Mouse (Mus musculus) forebrain, embryonic 14.5 days (tissue): ENCODE data around the gene Cbfa2t2. TPM values are rescaled to one million over a fixed set of nuclear protein-coding genes. Genes with fewer than 3 reads are reported as not detected.
A peak's percentile ranks its signal among the peaks of the same experiment; 100 is the strongest.

Experiments
- ATAC-seq: fragments of 200-750 bp; cut with Nextera tagmentation; 2 replicates; pipeline ENCODE4 v1.8.0; 2017; ENCODE audit warnings: mild to moderate bottlenecking, moderate library complexity
- DNase-seq: peaks from one replicate; pipeline ENCODE4 v3.0.0-alpha.2; 2015; ENCODE audit warnings: low spot score
- H3K27ac ChIP-seq: fragments of 300-500 bp; sonication (generic); 2 replicates; pipeline ENCODE4 v1.5.1; 2014; ENCODE audit warnings: low read depth, mild to moderate bottlenecking, control low read depth, low read length, moderate library complexity
- H3K27me3 ChIP-seq: fragments of 300-500 bp; sonication (generic); replicated peaks from 2 replicates; pipeline ENCODE4 v1.6.1; 2014; ENCODE audit warnings: low read length, control low read depth, mixed read lengths; ENCODE audit not compliant: control insufficient read depth, insufficient read depth
- H3K36me3 ChIP-seq: fragments of 300-500 bp; sonication (generic); 2 replicates; pipeline ENCODE4 v1.6.1; 2014; ENCODE audit warnings: low read length, control low read depth; ENCODE audit not compliant: control insufficient read depth, insufficient read depth
- H3K4me1 ChIP-seq: fragments of 300-500 bp; sonication (generic); 2 replicates; pipeline ENCODE4 v1.6.1; 2014; ENCODE audit warnings: antibody characterized with exemption, low read length, control low read depth; ENCODE audit not compliant: control insufficient read depth, insufficient read depth
- H3K4me2 ChIP-seq: fragments of 300-500 bp; sonication (generic); 2 replicates; pipeline ENCODE4 v1.6.1; 2014; ENCODE audit warnings: mild to moderate bottlenecking, control low read depth, low read length
- H3K4me3 ChIP-seq: fragments of 300-500 bp; sonication (generic); 2 replicates; pipeline ENCODE4 v1.5.1; 2014; ENCODE audit warnings: low read depth, low read length, control low read depth
- H3K9ac ChIP-seq: fragments of 300-500 bp; sonication (generic); 2 replicates; pipeline ENCODE4 v1.6.1; 2014; ENCODE audit warnings: mild to moderate bottlenecking, low read length, control low read depth, moderate library complexity
- H3K9me3 ChIP-seq: fragments of 300-500 bp; sonication (generic); replicated peaks from 2 replicates; pipeline ENCODE4 v1.6.1; 2016; ENCODE audit warnings: low read length, control low read depth, mixed read lengths; ENCODE audit not compliant: control insufficient read depth
- WGBS: fragments of 180-500 bp; shearing (Covaris S2); extraction: QIAGEN DNeasy Blood & Tissue Kit; methylation state at CpG from one replicate; pipeline ENCODE4 v1.1.7; 2014; 5-methylcytosine and 5-hydroxymethylcytosine counted together
- polyA plus RNA-seq: library from polyadenylated mRNA; unstranded; fragments of >200 nt; fragmentation: Nextera tagmentation; extraction: Ambion mirVana; gene quantifications from 2 replicates; pipeline ENCODE4 v1.2.1, GENCODE M21; 2014

The Cbfa2t2 gene
- polyA plus RNA-seq, 1 experiment from 2014 or later: 51.9 TPM

DNA sequence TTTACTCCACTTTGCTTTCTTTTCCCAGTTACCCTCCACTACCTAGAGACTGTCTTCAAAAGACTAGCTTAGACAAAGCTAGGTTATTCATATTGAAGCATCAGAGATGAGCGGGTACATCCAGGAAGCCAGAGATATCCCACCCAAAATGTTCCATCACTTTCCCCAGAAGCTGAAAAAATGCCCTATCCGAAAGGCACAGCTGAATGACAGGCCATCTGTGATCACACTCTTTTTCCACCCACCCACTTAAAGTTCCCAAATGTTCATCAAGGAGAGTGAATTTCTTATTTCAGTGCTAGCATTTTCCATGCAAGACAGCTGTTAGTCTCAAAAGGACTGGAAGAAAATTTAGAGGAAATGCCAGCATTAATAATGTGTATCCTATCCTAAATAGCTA is 89.0 kb downstream of the Cbfa2t2 start:
- Histone ChIP-seq H3K9me3 (no peaks in the 10 kb centered on the region), H3K27ac (no peak overlapping the region), H3K4me3 (no peak overlapping the region), H3K4me2 (no peak overlapping the region), H3K36me3 (peaks cover 69% of the 10 kb centered on the region), H3K27me3 (no peaks in the 10 kb centered on the region), H3K9ac (no peak overlapping the region), H3K4me1 (0 out of 2 replicates have a peak, but pooled peaks cover 4% of the 10 kb centered on the region)
- DNase-seq: peak; percentile 39
- 76% methylated on average over 2 of the region's 2 CpGs for WGBS
- ATAC-seq: peak; percentile 12; the same call in 1 of the 2 replicates

DNA sequence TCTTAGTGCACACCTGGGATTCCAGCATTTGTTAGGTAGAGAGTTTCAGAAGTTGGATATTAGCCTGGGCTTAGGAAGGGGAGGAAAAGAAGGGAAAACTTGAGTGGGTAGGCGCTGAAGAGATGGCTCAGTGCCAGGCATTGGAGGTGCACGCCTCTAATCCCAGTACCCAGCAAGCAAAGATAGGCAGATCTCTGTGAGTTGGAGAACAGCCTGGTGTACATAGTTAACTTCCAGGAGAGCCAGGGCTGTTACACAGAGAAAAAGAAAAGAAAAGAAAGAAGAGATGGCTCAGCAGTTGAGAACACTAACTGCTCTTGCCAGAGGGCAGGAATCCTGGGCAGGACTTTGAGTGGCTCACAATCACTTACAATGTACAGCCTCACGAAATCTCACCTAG is 90.2 kb downstream of the Cbfa2t2 start:
- peaks cover 74% of the 10 kb centered on the region for H3K36me3 ChIP-seq
- peak overlapping the region; percentile 35 for H3K27ac ChIP-seq
- WGBS: 41% methylated on average over 3 of the region's 3 CpGs
- H3K9me3 ChIP-seq: no peaks in the 10 kb centered on the region
- H3K4me2 ChIP-seq: no peak overlapping the region
- H3K4me3 ChIP-seq: no peak overlapping the region
- H3K27me3 ChIP-seq: no peaks in the 10 kb centered on the region
- H3K9ac ChIP-seq: no peak overlapping the region
- ATAC-seq: no peak
- DNase-seq: no peak
- 0 out of 2 replicates have a peak, but pooled peaks cover 4% of the 10 kb centered on the region for H3K4me1 ChIP-seq

DNA sequence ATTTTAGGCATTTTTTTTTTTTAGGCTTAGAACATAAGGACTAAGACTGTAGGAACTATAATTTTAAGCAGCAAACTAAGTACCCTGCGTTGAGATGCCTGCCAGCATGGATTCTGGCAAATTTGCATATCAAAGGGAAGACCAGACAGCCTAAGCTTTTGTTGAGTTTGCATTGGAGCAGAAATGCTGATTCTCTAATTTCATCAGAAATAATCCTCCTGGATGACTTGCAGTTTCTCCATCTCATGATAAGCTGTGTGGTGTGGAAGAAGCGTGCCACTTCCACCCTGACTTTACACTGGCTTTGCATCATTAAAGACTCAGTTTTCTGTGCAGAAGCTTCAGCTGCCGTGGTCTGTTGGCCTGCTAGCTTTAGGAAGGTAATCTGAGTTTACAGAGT is 96.6 kb downstream of the Cbfa2t2 start:
- no peak overlapping the region for H3K4me3 ChIP-seq
- ATAC-seq: peak; percentile 67; the same call in 1 of the 2 replicates
- no peak overlapping the region for H3K4me2 ChIP-seq
- H3K9ac ChIP-seq: no peak overlapping the region
- H3K27me3 ChIP-seq: no peaks in the 10 kb centered on the region
- 17% methylated on average over 3 of the region's 3 CpGs for WGBS
- H3K36me3 ChIP-seq: peaks cover 81% of the 10 kb centered on the region
- peaks cover 5% of the 10 kb centered on the region; the same call in 1 of the 2 replicates for H3K4me1 ChIP-seq
- no peaks in the 10 kb centered on the region for H3K9me3 ChIP-seq
- H3K27ac ChIP-seq: peak overlapping the region; percentile 64; the same call in 1 of the 2 replicates
- DNase-seq: peak; percentile 77

DNA sequence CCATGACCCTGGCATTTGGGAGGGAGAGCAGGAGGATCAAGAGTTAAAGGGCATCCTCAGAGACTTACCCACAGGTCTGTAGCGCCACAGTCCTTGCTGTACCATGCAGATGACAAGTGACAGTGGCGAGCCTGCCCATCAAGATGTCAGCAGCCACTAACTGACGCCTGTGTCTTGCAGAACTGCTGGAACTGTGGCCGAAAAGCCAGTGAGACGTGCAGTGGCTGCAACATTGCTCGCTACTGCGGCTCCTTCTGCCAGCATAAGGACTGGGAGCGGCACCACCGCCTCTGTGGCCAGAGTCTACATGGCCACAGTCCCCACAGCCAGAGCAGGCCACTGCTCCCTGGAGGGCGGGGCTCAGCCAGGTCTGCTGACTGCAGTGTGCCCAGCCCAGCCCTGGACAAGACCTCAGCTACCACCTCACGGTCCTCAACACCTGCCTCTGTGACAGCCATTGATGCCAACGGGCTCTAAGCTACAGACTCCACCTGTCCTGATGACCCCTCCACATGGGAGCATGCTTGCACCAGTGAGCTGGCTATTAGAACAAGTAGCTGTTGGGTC is 98.5 kb downstream of the Cbfa2t2 start:
- ATAC-seq: no peak
- peaks cover 18% of the 10 kb centered on the region for H3K4me1 ChIP-seq
- no peaks in the 10 kb centered on the region for H3K27me3 ChIP-seq
- DNase-seq: no peak
- H3K9ac ChIP-seq: no peak overlapping the region
- H3K4me3 ChIP-seq: no peak overlapping the region
- H3K9me3 ChIP-seq: no peaks in the 10 kb centered on the region
- WGBS: 95% methylated on average over 12 of the region's 12 CpGs
- peaks cover 73% of the 10 kb centered on the region for H3K36me3 ChIP-seq
- H3K27ac ChIP-seq: no peak overlapping the region
- no peak overlapping the region for H3K4me2 ChIP-seq

DNA sequence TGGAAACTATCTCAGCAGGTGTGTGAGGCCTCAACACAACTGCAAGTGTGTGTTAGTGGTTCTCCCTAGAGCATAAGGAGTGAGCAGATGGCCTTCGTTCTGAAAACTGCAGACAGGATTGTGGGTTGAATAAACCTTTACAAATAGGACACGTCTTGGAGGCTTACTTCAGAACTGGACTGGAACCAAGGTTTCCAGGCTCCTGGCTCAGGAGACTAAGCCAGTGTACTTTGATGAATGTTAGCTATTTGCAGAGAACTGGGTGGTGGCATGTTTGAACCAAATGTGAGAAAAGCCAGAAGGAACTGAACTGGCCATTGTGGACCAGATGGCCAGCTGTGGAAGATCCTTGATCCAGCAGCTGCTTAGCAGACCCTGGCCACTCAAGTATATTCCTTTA is 102.0 kb downstream of the Cbfa2t2 start:
- peaks cover 18% of the 10 kb centered on the region for H3K4me1 ChIP-seq
- H3K27me3 ChIP-seq: no peaks in the 10 kb centered on the region
- H3K36me3 ChIP-seq: peaks cover 41% of the 10 kb centered on the region
- H3K4me2 ChIP-seq: no peak overlapping the region
- H3K9ac ChIP-seq: no peak overlapping the region
- WGBS: 43% methylated on average over 2 of the region's 2 CpGs
- peak overlapping the region; percentile 79 for H3K27ac ChIP-seq
- no peak overlapping the region for H3K4me3 ChIP-seq
- ATAC-seq (peak; percentile 70), DNase-seq (peak; percentile 72)
- no peaks in the 10 kb centered on the region for H3K9me3 ChIP-seq

DNA sequence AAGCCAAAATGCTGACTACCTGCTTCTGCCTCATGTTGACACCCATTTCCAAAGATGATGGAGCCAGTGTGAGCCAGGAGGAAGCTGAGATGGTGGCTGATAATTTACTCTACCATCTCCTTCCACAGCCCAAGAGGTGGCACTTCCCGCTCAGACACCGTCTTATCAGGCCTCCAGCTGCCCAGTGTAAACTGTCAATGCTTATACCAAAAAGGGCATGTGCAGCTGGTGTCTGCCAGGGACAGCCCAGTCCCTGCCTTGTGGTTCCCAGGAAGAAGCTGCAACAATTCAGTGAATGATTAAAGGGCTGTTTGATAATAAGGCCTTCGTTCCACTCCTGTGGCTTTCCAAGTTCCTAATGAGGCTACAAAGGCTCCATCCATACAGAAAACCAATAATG is 102.4 kb downstream of the Cbfa2t2 start:
- Histone ChIP-seq H3K4me1 (peaks cover 21% of the 10 kb centered on the region), H3K36me3 (peaks cover 37% of the 10 kb centered on the region), H3K9me3 (no peaks in the 10 kb centered on the region), H3K4me3 (no peak overlapping the region), H3K9ac (no peak overlapping the region), H3K4me2 (no peak overlapping the region), H3K27ac (peak overlapping the region; percentile 79), H3K27me3 (no peaks in the 10 kb centered on the region)
- peak; percentile 55 for DNase-seq
- ATAC-seq: peak; percentile 27; the same call in 1 of the 2 replicates
- WGBS: 19% methylated on average over 3 of the region's 3 CpGs

DNA sequence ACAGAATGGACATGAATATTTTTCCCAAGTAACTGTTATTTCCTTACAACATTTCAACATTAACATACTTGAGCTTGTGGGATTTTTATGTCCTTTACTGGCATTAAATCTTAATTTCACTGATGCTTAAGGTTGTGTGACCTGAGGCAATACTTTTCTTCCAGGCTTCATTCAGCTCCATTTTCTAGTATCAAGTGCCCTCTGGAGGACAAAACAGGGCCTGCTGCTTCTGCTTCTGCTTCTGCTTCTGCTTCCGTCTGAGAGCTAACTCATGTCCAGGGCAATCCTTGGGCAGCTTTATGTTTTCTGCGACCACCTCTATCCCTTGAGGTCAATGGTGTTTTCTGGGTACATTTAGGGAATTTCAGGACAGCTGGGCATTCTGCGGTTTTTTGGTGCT is 103.4 kb downstream of the Cbfa2t2 start:
- DNase-seq (peak; percentile 74), ATAC-seq (no peak)
- 83% methylated on average over 3 of the region's 3 CpGs for WGBS

DNA sequence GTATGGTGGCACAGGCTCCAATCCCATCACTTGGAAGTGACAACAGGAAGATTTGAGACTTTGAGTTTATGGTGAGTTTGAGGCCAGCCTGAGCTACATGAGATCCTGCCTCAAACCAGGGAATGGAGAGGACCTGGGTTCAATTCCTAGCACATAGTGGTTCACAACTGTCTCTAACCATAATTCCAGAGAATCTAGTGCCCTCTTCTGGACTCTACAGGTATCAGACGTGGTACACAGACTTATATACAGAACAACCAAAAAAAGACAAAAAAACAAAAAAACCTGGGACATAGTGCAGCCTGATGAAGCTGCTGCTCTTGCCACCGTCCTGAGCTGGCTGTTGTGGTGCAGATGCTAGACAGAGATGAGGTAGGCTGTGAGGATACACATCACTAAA is 105.3 kb downstream of the Cbfa2t2 start:
- WGBS: 90% methylated on average over 2 of the region's 2 CpGs
- H3K9ac ChIP-seq: no peak overlapping the region
- ATAC-seq: no peak
- peaks cover 14% of the 10 kb centered on the region for H3K36me3 ChIP-seq
- no peak overlapping the region for H3K4me3 ChIP-seq
- no peak for DNase-seq
- H3K27ac ChIP-seq: no peak overlapping the region
- peaks cover 21% of the 10 kb centered on the region for H3K4me1 ChIP-seq
- no peaks in the 10 kb centered on the region for H3K9me3 ChIP-seq
- H3K4me2 ChIP-seq: no peak overlapping the region
- H3K27me3 ChIP-seq: no peaks in the 10 kb centered on the region

More for the DNA sequence above, 103.4 kb downstream of the Cbfa2t2 start:
- Histone ChIP-seq H3K4me1 (peaks cover 21% of the 10 kb centered on the region), H3K27me3 (no peaks in the 10 kb centered on the region), H3K4me2 (no peak overlapping the region), H3K9me3 (no peaks in the 10 kb centered on the region), H3K36me3 (peaks cover 31% of the 10 kb centered on the region), H3K9ac (no peak overlapping the region), H3K27ac (0 out of 2 replicates have a peak overlapping the region, but pooled peaks have one; percentile 4), H3K4me3 (no peak overlapping the region)

DNA sequence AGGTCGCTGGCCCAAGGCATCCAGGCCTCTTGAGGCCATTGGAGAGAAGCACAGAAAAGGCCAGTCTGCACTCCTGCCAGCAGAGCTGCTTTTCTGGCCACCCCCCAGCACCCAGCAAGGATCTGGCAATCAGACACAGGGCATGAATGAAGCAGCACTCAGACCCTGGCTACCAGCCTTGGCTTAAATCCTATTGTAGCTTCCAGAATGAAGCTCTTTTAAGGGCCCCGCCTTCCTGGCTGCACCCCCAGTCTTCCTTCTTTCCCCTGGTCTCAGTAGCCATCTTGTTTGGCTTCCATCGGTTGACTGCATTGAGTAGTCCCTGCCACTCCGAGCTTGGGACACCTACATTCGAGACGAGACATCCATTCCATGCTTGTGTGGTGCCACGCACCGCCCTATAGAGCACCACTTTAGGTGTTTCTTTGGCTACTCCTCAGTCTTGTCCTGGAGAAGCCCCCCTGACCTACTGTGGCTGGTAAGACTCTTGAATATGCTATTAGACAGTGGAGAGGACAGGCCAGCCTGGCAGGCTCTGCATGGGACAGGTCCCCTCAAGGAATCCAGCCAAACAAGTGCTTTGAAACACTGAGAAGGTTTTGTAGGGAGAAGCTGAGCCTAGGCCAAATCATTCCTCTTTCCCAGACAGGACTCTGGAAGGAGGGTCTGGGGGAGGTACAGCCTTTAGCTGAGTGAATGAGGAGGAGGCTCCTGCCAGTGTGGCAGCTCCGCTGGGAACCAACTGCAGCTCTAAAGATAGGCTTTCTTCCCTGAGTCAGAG is 107.5 kb downstream of the Cbfa2t2 start:
- H3K27ac ChIP-seq: peak overlapping the region; percentile 80
- H3K9ac ChIP-seq: 0 out of 2 replicates have a peak overlapping the region, but pooled peaks have one; percentile 17
- peak; percentile 64 for ATAC-seq
- WGBS: 70% methylated on average over 9 of the region's 9 CpGs
- H3K4me3 ChIP-seq: no peak overlapping the region
- H3K4me1 ChIP-seq: peaks cover 8% of the 10 kb centered on the region
- H3K9me3 ChIP-seq: no peaks in the 10 kb centered on the region
- H3K4me2 ChIP-seq: no peak overlapping the region
- H3K36me3 ChIP-seq: 0 out of 2 replicates have a peak, but pooled peaks cover 8% of the 10 kb centered on the region
- no peaks in the 10 kb centered on the region for H3K27me3 ChIP-seq
- peak; percentile 87 for DNase-seq
